Mouse (Mus musculus): ENCODE results near the gene Tex29. TPM values are rescaled to one million over a fixed set of nuclear protein-coding genes. Genes with fewer than 3 reads are reported as not detected.

Tex29 gene
- total RNA-seq, 2 experiments from 2014 or later: 0.87 to 0.93 TPM

DNA sequence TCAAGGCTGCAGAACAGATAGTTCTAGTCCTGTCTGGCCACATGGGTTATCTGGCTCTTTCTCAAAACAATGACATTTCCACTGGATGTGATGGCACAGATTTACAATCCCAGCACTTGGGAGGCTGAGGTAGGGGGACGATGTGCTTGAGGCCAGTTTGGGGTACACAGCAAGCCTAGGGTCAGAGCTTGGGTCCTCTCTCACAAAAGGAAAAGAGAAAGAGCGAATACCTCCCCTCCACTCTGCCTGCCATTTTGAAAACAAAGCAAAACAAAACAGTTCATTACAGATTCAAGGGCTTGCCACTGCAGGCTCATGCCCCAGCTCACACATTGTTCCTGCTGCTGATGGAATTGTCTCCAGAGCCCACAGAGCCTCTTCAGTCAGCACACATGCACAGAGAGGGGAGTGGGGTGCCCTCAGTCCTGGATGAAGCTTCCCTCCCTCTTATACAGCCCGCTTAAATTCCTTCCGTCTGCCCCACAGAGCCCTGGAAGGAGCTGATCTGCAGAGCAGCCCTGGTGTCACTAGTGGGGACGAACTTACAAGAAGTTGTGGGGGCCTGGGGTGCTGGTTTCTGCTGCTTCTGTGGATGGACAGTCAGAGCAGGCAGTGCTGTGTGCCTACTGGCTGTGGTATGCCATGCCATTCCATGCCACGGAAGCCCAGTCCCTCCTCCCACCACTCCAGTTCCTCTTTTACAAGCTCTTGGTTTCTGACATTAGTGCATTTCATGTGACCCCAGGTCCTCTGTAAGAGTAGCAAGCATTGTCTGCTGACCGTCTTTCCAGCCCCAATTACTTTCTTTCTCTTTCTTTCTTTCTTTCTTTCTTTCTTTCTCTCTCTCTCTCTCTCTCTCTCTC lies 49.1 kb downstream of the Tex29 start:
- no peak for TF ChIP-seq CTCF (IDR thresholded peaks at IDR 0.05)
- H3K27ac ChIP-seq: no peak overlapping the region
- no peak overlapping the region for H3K4me3 ChIP-seq
- no peak for DNase-seq (ENCODE audit: extremely low spot score in 1 of 2, low spot score in 2 of 2)
- intact Hi-C loops (cut with DNase I): no loop called here

GRCm38 (mm10) chr8:11892756-11893155 lies 52.5 kb downstream of the Tex29 start:
- TF ChIP-seq CTCF (IDR thresholded peaks at IDR 0.05): no peak
- Histone ChIP-seq H3K4me3 (no peak overlapping the region), H3K27ac (no peak overlapping the region)
- DNase-seq (ENCODE audit: extremely low spot score in 1 of 2, low spot score in 2 of 2): no peak
- intact Hi-C loops (cut with DNase I): no loop called here

- Histone ChIP-seq H3K27ac (no peak overlapping the region), H3K4me3 (no peak overlapping the region)
- DNase-seq (ENCODE audit: extremely low spot score in 1 of 2, low spot score in 2 of 2): no peak
- TF ChIP-seq CTCF (IDR thresholded peaks at IDR 0.05): no peak
- intact Hi-C loops (cut with DNase I): no loop called here
Observed at GRCm38 (mm10) chr8:11896022-11896662, 55.9 kb downstream of the Tex29 start.

DNA sequence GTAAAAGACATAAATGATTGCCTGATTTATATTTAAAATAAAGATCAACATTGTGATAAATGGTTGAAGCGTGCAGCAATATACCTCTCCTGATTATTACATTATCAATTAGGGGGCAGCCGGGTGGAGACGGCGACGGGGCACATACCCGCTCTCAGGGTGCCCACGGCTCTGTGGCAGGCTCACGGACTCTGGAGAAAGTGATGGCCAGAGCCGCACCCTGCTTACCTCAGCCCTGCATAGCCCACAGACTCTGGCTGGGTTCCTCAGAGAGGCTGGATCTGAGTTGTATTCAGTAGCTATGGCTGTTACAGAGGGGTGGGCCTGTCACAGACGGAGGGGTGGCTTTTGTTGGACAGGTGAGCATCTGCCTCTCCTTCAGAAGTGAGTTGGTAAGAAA lies 56.4 kb downstream of the Tex29 start:
- Histone ChIP-seq H3K4me3 (no peak overlapping the region), H3K27ac (no peak overlapping the region)
- intact Hi-C loops (cut with DNase I): no loop called here
- TF ChIP-seq CTCF (IDR thresholded peaks at IDR 0.05): no peak
- DNase-seq (ENCODE audit: extremely low spot score in 1 of 2, low spot score in 2 of 2): no peak

DNA sequence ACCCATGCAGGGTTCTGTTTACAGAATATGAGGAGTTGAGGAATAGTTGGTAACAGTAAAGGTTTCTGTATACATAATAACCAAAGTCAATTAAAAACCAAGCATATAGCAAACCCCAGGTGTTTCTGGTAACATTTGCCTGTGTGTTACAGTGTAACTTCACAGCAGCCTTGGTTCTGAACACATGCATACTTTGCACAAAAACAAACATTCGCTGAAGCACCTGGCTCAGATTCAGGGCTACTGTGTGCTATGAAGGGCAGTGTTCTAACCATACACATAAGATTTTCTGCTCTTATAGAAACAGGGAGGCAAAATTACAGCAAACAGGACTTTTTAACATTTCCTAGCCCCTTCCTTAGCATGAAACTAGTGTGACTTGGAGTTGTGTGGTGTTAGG lies 58.5 kb downstream of the Tex29 start:
- intact Hi-C loops (cut with DNase I): no loop called here
- Histone ChIP-seq H3K4me3 (no peak overlapping the region), H3K27ac (no peak overlapping the region)
- TF ChIP-seq CTCF (IDR thresholded peaks at IDR 0.05): no peak
- no peak for DNase-seq (ENCODE audit: extremely low spot score in 1 of 2, low spot score in 2 of 2)

Other genes with a start within 250 kb of the Tex29 start
- gene Ankrd10, start 204.7 kb upstream of the Tex29 start, total RNA-seq (2021): 10 to 100 TPM; 51.5 to 60.0 TPM
- not detected for gene 1700016D06Rik, start 139.4 kb upstream of the Tex29 start, total RNA-seq (2021)
- 100 to 1,000 TPM; 129 to 140 TPM for gene Arhgef7, start 112.8 kb upstream of the Tex29 start, total RNA-seq (2021)

Data from left cerebral cortex, adult 2 months (tissue).